Mouse (Mus musculus): ENCODE measurements around the gene Nrp2.

DNA sequence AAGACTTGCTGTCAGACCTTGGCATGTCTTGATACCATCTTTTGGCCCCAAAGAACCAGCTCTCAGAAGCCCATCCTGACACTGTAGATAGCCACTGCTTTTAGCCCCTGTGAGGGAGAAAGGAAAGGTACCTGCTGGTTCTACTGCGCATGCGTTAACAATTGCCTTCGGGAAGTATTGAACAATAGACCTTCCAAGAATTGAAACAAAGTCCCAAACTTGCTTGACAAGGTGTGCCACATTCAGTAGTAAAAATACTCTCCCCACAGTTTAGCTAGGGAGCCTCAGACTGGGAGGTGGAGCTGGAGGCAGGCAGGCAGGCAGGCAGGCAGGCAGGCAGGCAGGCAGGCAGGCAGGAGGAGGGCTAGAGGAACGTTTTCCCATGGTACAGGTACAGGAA, 69.3 kb downstream of the Nrp2 start:
- no peak for TF ChIP-seq CTCF (IDR thresholded peaks at IDR 0.05; ENCODE audit: low read depth, low read length)
- TF ChIP-seq POLR2A (IDR thresholded peaks at IDR 0.05; ENCODE audit: insufficient read depth, low read length) = no peak
- no peak for TF ChIP-seq EP300 (IDR thresholded peaks at IDR 0.05; ENCODE audit: insufficient read depth, low read depth, low read length)
